Mouse (Mus musculus) bone marrow, adult 2 months (tissue): ENCODE results near the gene Gm10643.

Experiments used
- CTCF ChIP-seq: fragments of 200-500 bp; IDR thresholded peaks from 2 replicates; pipeline ENCODE4 v1.5.1; 2011; ENCODE audit warnings: low read length, control low read depth; ENCODE audit not compliant: control insufficient read depth, insufficient read depth
- POLR2A ChIP-seq: fragments of 200-500 bp; IDR thresholded peaks from 2 replicates; pipeline ENCODE4 v1.6.1; 2011; ENCODE audit warnings: low read depth, mild to moderate bottlenecking, control low read depth, low read length, borderline replicate concordance; ENCODE audit not compliant: control insufficient read depth

DNA sequence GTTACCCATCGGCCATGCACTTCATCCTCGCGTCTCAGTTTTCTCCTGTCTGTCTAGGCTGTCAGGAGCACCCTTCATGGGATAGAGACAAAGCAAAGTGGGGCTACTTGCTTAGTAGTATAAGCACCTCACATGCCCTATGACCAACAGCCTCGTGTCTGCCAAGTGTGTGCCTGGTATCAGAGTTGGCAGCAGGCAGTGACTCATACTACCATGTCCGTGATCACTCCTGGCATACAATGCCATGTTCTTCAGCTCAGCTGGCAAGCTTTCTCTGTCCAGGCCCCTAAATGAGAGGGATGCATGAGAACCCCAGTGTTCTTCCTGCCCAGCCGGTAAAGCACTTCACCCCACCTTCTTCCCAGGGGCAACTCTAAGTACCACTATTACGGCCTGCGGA lies 25.6 kb upstream of the Gm10643 start:
- no peak for TF ChIP-seq POLR2A
- TF ChIP-seq CTCF, result no peak
